Mouse (Mus musculus) liver, embryonic 14.5 days (tissue): ENCODE results near the gene Lipc. TPM values are rescaled to one million over a fixed set of nuclear protein-coding genes. Genes with fewer than 3 reads are reported as not detected.

Experiments
- ATAC-seq: fragments of 200-750 bp; cut with Nextera tagmentation; 2 replicates; pipeline ENCODE4 v1.8.0; 2017; ENCODE audit warnings: moderate number of reproducible peaks, mild to moderate bottlenecking, moderate library complexity; ENCODE audit not compliant: insufficient read depth
- DNase-seq, 3 experiments: peaks; one replicate each; pipeline ENCODE4 v3.0.0-alpha.2; 2012 to 2013; ENCODE audit warnings: low read depth in 3 of 3, low spot score in 3 of 3
- H3K27ac ChIP-seq: fragments of 300-500 bp; sonication (generic); 2 replicates; pipeline ENCODE4 v1.5.1; 2014; ENCODE audit warnings: moderate library complexity, mild to moderate bottlenecking, control low read depth, inconsistent platforms
- H3K27me3 ChIP-seq: fragments of 300-500 bp; sonication (generic); 2 replicates; pipeline ENCODE4 v1.6.1; 2014; ENCODE audit warnings: mild to moderate bottlenecking, low read length, moderate library complexity; ENCODE audit not compliant: control insufficient read depth, insufficient read depth
- H3K36me3 ChIP-seq: fragments of 300-500 bp; sonication (generic); replicated peaks from 2 replicates; pipeline ENCODE4 v1.6.1; 2014; ENCODE audit warnings: low read depth; ENCODE audit not compliant: control insufficient read depth, insufficient read depth
- H3K4me1 ChIP-seq, 2 experiments: fragments of 200-500 bp in 1 of 2; fragments of 300-500 bp in 1 of 2; sonication (generic) in 1 of 2; replicated peaks; 2 replicates each; pipeline ENCODE4 v1.6.1; 2012 to 2014; ENCODE audit warnings: antibody characterized with exemption in 1 of 2, inconsistent platforms in 1 of 2, low read length in 1 of 2; ENCODE audit not compliant: control insufficient read depth in 2 of 2, insufficient read depth in 2 of 2
- H3K4me2 ChIP-seq: fragments of 300-500 bp; sonication (generic); 2 replicates; pipeline ENCODE4 v1.6.1; 2014; ENCODE audit warnings: low read depth, mild to moderate bottlenecking, control low read depth, moderate library complexity
- H3K4me3 ChIP-seq, 2 experiments: fragments of 200-500 bp in 1 of 2; fragments of 300-500 bp in 1 of 2; sonication (generic) in 1 of 2; 2 replicates each; pipeline ENCODE4 v1.5.1; 2012 to 2014; ENCODE audit warnings: low read depth in 2 of 2, low read length in 2 of 2, mild to moderate bottlenecking in 2 of 2, control low read depth in 1 of 2, inconsistent platforms in 1 of 2, moderate library complexity in 1 of 2; ENCODE audit not compliant: insufficient read depth in 1 of 2
- H3K9ac ChIP-seq: fragments of 300-500 bp; sonication (generic); replicated peaks from 2 replicates; pipeline ENCODE4 v1.6.1; 2014; ENCODE audit warnings: mild to moderate bottlenecking, control low read depth, moderate library complexity
- H3K9me3 ChIP-seq: fragments of 300-500 bp; sonication (generic); 2 replicates; pipeline ENCODE4 v1.6.1; 2016; ENCODE audit warnings: low read length, mixed read lengths; ENCODE audit not compliant: control insufficient read depth
- CTCF ChIP-seq: IDR thresholded peaks from 2 replicates; pipeline ENCODE4 v1.5.1; 2016; ENCODE audit warnings: antibody characterized with exemption, low read depth, control low read depth
- EP300 ChIP-seq: IDR thresholded peaks from 2 replicates; pipeline ENCODE4 v1.6.1; 2016; ENCODE audit warnings: antibody characterized with exemption, low read depth
- WGBS: fragments of 180-500 bp; shearing (Covaris S2); extraction: QIAGEN DNeasy Blood & Tissue Kit; methylation state at CpG from one replicate; pipeline ENCODE4 v1.1.7; 2014; ENCODE audit not compliant: insufficient replicate concordance; 5-methylcytosine and 5-hydroxymethylcytosine counted together
- polyA plus RNA-seq, 2 experiments: library from polyadenylated mRNA; depleted of rRNA in 1 of 2; stranded (reverse) in 1 of 2; unstranded in 1 of 2; fragments of >200 nt; fragmentation: Nextera tagmentation in 1 of 2; extraction: Ambion mirVana in 1 of 2; gene quantifications; 2 replicates each; pipeline versions ENCODE4 v1.2.1 to v1.2.3; 2012 to 2014

Gene Lipc
- polyA plus RNA-seq, 2 experiments = 22.4 to 26.8 TPM

DNA sequence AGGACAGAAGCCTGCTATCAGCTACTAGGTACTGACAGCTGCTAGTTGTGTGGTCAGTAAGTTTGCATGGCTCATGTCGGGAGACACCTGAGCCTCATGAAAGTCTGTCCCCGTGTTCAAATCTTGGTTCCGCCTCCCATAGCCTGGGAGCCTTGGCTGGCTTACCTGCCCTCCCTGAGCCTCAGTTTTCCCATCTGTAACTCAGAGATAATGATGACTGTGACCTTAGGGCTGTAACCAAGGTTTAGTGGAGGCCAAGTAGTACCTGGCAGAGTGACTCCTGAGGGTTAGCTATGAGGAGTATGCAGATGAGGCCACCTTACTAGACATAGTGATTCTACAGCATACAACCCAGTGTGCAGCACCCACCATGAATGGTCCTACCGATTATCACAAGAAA lies 81.7 kb downstream of the Lipc start:
- H3K4me3 ChIP-seq = no peak overlapping the region
- H3K9me3 ChIP-seq = no peaks in the 10 kb centered on the region
- TF ChIP-seq CTCF = no peak
- no peak for TF ChIP-seq EP300
- 0 out of 2 replicates have a peak overlapping the region, but pooled peaks have one; percentile 20 for H3K27ac ChIP-seq
- no peak for DNase-seq
- H3K4me1 ChIP-seq = peaks cover 13 to 29% of the 10 kb centered on the region in 2 experiments
- whole genome bisulfite sequencing = 65% methylated on average over 4 of the region's 4 CpGs
- H3K27me3 ChIP-seq = no peaks in the 10 kb centered on the region
- no peak overlapping the region for H3K9ac ChIP-seq
- H3K36me3 ChIP-seq = no peaks in the 10 kb centered on the region
- no peak overlapping the region for H3K4me2 ChIP-seq
- peak; percentile 61; the same call in 1 of the 2 replicates for ATAC-seq

DNA sequence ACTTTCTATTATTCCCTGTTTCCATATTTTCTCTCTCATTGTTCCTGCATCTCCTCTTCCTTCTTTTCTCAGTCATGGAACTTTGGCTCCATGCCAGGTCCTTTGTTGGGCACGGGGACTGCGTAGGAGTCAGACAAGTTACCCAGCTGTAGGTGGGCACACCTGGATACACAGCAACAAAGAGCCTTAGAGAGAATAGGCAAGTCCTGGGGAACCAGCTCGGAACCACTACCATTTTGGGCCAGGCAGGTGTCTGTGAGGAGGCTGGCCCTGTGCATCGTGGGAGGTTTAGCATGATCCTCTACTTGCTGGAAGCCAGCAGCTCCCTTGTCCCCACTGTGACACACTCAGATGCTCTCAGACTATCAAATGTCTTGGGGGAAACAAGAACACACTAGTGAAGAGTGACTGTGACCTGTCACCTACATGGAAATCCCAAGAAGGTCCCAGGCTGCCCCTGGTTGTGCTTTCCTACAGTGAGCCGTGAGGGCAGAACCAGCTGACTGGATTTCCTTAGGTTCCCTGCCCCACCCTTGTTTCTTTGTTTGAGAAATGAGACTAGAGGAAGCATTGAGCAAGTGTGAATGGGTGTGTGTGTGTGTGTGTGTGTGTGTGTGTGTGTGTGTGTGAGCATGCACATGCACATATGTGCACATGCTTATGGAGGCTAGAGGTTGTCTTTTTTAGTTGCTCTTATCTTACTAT lies 82.7 kb downstream of the Lipc start:
- H3K9me3 ChIP-seq = no peaks in the 10 kb centered on the region
- H3K36me3 ChIP-seq = no peaks in the 10 kb centered on the region
- H3K4me1 ChIP-seq = peaks cover 14 to 29% of the 10 kb centered on the region in 2 experiments
- H3K9ac ChIP-seq = no peak overlapping the region
- TF ChIP-seq CTCF (no peak), EP300 (no peak)
- H3K27me3 ChIP-seq = no peaks in the 10 kb centered on the region
- WGBS = 70% methylated on average over 5 of the region's 5 CpGs
- ATAC-seq = no peak
- H3K27ac ChIP-seq = no peak overlapping the region
- H3K4me3 ChIP-seq = no peak overlapping the region
- DNase-seq = no peak
- H3K4me2 ChIP-seq = no peak overlapping the region

DNA sequence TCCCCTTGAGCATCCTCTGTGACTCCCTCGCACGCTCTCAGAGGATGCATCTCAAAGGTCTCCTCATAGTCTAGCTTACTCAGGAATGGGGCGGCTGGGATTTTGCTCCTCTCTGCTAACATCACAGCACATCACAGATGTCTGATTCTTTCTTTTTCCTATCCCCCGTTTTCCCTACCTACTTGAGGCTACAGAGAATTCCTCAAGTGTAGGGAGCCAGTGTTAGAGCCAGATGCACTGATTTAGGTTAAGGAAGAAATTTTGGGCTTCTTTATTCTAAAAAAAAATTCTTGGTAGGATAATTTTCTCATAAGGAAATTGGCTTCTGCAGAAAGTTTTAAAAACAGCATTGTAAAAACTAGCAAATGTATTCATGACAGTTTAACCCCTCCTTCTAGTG lies 84.6 kb downstream of the Lipc start:
- H3K4me2 ChIP-seq = no peak overlapping the region
- DNase-seq (no peak), ATAC-seq (no peak)
- no peak overlapping the region for H3K4me3 ChIP-seq
- H3K27ac ChIP-seq = no peak overlapping the region
- H3K27me3 ChIP-seq = no peaks in the 10 kb centered on the region
- peaks cover 27 to 32% of the 10 kb centered on the region in 2 experiments for H3K4me1 ChIP-seq
- no peaks in the 10 kb centered on the region for H3K9me3 ChIP-seq
- no peak for TF ChIP-seq EP300
- TF ChIP-seq CTCF = no peak
- no peaks in the 10 kb centered on the region for H3K36me3 ChIP-seq
- H3K9ac ChIP-seq = no peak overlapping the region
- WGBS = 77% methylated on average over 4 of the region's 4 CpGs

DNA sequence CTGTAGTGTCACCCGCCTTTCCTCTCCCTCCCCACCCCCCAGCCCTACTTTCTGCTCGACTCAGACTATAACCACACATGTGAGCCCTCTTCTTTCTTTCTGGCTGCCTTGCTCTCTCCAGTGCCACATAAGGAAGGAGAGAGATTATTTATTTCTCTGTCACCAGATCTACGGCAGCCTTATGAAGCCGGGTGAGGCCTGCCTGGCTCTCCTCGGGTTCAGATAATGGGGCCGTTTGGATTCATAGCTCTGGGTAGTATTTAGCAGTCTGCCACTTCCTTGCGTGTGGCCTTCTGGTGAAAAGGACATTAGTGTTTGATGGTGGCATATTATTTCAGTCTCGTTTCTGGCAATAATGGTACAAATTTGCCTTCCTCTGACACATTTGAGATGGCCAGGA lies 88.0 kb downstream of the Lipc start:
- Histone ChIP-seq H3K36me3 (no peaks in the 10 kb centered on the region), H3K27ac (peak overlapping the region; percentile 75), H3K4me1 (peaks cover 20 to 23% of the 10 kb centered on the region in 2 experiments), H3K27me3 (no peaks in the 10 kb centered on the region), H3K4me2 (no peak overlapping the region), H3K9ac (peak overlapping the region; percentile 48), H3K4me3 (no peak overlapping the region), H3K9me3 (no peaks in the 10 kb centered on the region)
- DNase-seq = no peak
- TF ChIP-seq CTCF (no peak), EP300 (peak; percentile 36; the same call in 1 of the 2 replicates)
- peak; percentile 82 for ATAC-seq
- WGBS = 24% methylated on average over 8 of the region's 8 CpGs

DNA sequence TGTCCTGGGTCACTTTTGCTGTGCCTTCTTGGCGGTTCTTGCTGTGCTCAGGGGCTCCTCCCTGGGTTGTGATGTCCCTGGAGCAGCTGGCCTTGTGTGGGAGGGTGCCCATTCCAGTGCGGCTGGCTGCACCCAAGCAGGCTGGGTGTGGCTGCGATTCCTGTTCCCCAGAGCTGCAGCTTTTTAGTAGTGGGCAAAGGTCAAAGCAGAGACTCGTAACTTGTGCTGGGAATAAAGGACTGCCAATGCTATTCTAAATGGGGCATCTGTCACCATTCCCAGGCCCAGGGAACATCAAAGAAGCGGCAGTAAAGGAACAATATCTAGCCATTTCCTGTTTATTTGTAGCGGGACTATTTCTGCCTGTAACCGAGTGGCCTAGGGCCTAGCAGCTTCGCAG lies 88.7 kb downstream of the Lipc start:
- Histone ChIP-seq H3K36me3 (no peaks in the 10 kb centered on the region), H3K27ac (peak overlapping the region; percentile 75), H3K9ac (peak overlapping the region; percentile 23), H3K27me3 (no peaks in the 10 kb centered on the region), H3K4me3 (no peak overlapping the region), H3K4me1 (peaks cover 20 to 26% of the 10 kb centered on the region in 2 experiments), H3K9me3 (no peaks in the 10 kb centered on the region), H3K4me2 (no peak overlapping the region)
- no peak for DNase-seq
- no peak for TF ChIP-seq EP300
- TF ChIP-seq CTCF = no peak
- peak; percentile 70 for ATAC-seq
- 37% methylated on average over 8 of the region's 8 CpGs for WGBS
